Mouse (Mus musculus) heart, postnatal 0 days (tissue): ENCODE measurements around the gene Fads1.

Experiments
- CTCF ChIP-seq: IDR thresholded peaks from 2 replicates; pipeline ENCODE4 v1.5.1; 2016; ENCODE audit warnings: antibody characterized with exemption, control low read depth, low read depth
- EP300 ChIP-seq: IDR thresholded peaks from 2 replicates; pipeline ENCODE4 v1.6.1; 2016; ENCODE audit warnings: antibody characterized with exemption, low read depth

- TF ChIP-seq CTCF, result no peak
- no peak for TF ChIP-seq EP300
Observed at GRCm38 (mm10) chr19:10224637-10225453, 42.2 kb downstream of the Fads1 start.
